Mouse (Mus musculus) macrophage (primary cell): ENCODE data around the gene Chkb. TPM values are rescaled to one million over a fixed set of nuclear protein-coding genes. Genes with fewer than 3 reads are reported as not detected.

Experiments
- H3K27ac ChIP-seq: fragments of 350-480 bp; formaldehyde crosslinking; 2 replicates; pipeline ENCODE4 v1.9.0; 2021
- H3K36me3 ChIP-seq: fragments of 350-480 bp; formaldehyde crosslinking; 2 replicates; pipeline ENCODE4 v1.9.0; 2021; ENCODE audit errors: inconsistent target
- H3K4me3 ChIP-seq: fragments of 350-480 bp; formaldehyde crosslinking; 2 replicates; pipeline ENCODE4 v1.9.0; 2021; ENCODE audit errors: inconsistent target
- H3K79me2 ChIP-seq: fragments of 350-480 bp; formaldehyde crosslinking; 2 replicates; pipeline ENCODE4 v1.9.0; 2021; ENCODE audit errors: inconsistent target
- WGBS: methylation state at CpG from one replicate; pipeline ENCODE4 v1.1.7; 2026; ENCODE audit warnings: inconsistent platforms; ENCODE audit not compliant: missing documents; 5-methylcytosine and 5-hydroxymethylcytosine counted together
- polyA plus RNA-seq: library from polyadenylated mRNA; stranded (reverse); fragments of 250-400 nt; gene quantifications from 3 replicates; pipeline ENCODE4 v1.2.4, GENCODE M21; 2018; ENCODE audit warnings: inconsistent platforms

Gene Chkb
- polyA plus RNA-seq, 1 experiment from 2014 or later: 36.7 TPM

DNA sequence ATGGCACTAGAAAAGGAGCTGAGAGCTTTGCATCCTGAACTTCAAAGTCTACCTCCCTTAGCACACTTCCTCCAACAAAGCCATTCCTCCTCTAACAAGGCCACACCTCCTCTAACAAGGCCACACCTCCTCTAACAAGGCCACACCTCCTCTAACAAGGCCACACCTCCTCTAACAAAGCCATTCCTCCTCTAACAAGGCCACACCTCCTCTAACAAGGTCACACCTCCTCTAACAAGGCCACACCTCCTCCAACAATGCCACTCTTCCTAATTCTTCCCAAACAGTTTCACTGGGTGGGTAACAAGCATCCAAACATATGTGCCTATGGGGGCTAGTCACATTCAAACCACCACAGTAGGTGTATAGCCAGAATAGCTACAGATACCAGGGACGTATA is 27.2 kb downstream of the Chkb start:
- 100% methylated on average over 1 of the region's 1 CpGs for WGBS

DNA sequence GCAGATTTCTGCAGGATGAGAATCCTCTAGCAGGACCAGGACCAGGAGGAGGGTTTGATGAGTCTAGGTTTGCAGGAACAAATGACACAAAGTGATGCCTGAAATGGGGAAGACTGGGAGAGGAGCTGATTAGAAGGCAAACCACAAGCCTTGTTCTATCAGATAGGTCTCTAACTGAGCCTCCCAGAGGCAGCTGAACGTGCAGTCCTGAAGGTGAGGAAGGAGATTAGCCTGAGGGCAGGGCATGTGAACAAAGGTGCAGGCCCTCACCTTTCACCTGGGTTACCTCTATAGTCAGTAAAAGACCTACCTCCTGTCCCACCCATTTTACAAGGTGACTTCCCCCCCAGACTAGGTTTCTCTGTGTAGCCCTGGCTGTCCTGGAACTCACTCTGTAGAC is 30.0 kb downstream of the Chkb start:
- Histone ChIP-seq H3K79me2 (no peaks in the 10 kb centered on the region), H3K4me3 (no peak overlapping the region), H3K27ac (no peak overlapping the region), H3K36me3 (no peaks in the 10 kb centered on the region)
- 89% methylated on average over 1 of the region's 1 CpGs for WGBS

More for the DNA sequence above, 27.2 kb downstream of the Chkb start:
- Histone ChIP-seq H3K4me3 (no peak overlapping the region), H3K27ac (no peak overlapping the region), H3K36me3 (no peaks in the 10 kb centered on the region), H3K79me2 (no peaks in the 10 kb centered on the region)

DNA sequence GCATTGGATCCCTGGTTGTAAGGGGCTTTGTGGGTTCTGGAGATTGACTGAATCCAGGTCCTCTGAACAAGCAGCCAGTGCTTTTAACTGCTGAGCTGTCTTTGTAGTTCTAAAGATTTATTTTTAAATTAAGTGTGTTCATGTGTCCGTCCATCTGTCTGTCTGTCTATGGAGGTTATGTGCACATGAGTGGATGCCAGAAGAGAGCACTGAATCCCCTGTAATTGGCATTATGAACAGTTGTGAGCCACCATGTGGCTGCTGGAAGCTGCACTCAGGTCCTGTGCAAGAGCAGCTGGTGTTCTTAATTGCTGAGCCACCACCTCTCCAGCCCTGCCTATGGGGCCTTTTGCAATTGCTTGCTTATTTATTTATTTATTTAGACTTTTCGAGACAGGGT is 31.6 kb downstream of the Chkb start:
- WGBS: 86% methylated on average over 2 of the region's 2 CpGs
- H3K36me3 ChIP-seq: no peaks in the 10 kb centered on the region
- no peak overlapping the region for H3K4me3 ChIP-seq
- no peak overlapping the region for H3K27ac ChIP-seq
- no peaks in the 10 kb centered on the region for H3K79me2 ChIP-seq

DNA sequence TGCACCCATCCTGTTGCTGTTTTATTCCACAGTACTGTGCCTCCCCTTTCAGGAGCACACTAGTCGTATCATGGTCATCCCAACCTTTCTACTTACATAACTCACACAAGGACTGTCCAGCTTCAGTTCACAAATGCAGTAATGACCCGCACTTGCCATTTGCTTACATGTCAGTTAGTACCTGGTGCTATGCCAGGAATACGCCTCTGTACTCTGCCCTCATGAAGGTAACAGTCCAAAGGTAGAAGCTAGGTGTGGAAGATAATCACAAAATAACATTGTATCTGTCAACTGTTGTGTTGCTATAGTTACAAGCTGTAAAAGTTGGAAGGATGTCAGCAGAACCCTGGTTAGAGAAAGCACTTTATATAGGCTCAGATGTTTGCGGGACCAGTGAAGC is 32.8 kb downstream of the Chkb start:
- no peaks in the 10 kb centered on the region for H3K79me2 ChIP-seq
- WGBS: 93% methylated on average over 4 of the region's 4 CpGs

DNA sequence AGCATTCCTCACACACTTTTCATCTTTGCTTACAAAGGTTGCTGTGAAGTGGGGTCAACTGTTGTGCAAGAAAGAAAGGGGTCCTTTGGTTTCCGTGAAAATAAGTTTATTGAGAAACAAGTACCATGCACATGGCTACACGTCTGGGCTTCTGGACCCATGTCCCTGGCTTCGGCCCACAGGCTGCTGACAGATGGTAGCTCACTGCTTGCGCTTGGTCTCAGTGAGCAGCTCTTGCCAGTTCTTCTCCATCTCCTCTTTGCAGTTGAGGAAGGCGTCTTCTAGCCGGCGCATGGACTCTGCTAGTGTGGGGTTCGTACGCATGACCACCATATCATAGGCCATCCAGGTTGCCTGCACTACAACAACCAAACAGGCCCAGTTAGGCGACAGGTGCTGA is 39.6 kb downstream of the Chkb start:
- Histone ChIP-seq H3K79me2 (no peaks in the 10 kb centered on the region), H3K27ac (no peak overlapping the region), H3K4me3 (no peak overlapping the region), H3K36me3 (no peaks in the 10 kb centered on the region)
- WGBS: 98% methylated on average over 10 of the region's 10 CpGs

More for the DNA sequence above, 32.8 kb downstream of the Chkb start:
- H3K27ac ChIP-seq: no peak overlapping the region
- H3K36me3 ChIP-seq: no peaks in the 10 kb centered on the region
- no peak overlapping the region for H3K4me3 ChIP-seq

DNA sequence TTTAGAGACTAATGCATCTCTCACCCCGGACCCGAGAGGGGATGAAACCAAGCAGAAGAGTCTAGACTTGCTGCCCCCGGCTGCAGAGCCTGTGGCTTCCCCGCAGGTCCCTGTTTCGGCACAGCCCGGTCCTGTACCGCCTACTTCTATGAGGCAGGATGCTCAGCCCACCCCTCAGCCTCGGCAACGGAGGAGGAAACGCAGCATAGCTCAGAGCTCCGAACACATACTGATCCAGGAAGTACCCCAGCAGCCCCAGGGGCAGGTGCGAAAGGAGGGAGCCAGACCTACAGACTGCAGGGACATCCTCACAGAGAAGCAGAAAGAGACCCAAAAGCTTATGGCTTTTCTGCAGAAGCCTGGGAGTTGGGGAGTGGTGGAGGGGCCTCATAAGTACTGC is 42.6 kb downstream of the Chkb start:
- WGBS: 14% methylated on average over 12 of the region's 12 CpGs

DNA sequence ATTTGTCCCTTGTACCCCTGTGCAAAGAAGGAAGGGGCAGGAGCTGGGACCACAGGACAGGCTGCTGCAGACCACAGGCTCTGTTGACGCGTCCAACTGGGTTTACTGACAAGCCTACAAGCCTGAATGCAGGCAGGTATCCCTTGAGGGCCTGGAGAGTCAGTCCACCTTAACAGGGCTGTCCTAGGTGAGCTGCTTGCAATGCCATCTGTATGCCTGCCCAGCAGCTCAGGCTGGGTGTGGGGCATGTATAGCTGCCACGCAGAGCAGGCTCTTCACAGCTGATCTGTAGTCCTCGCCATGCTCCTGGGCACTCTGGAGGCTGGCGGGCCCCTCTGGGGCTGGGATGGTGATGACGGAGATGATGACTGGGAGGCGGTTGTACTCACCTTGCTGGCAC is 45.1 kb downstream of the Chkb start, which contains the start of gene Klhdc7b:
TSS of gene Klhdc7b (plus strand) at position 301 of the 400 bp plus-strand sequence.
- Histone ChIP-seq H3K4me3 (no peak within 1 kb of the TSS), H3K36me3 (no peaks in the 10 kb centered on the region), H3K27ac (no peak within 1 kb of the TSS), H3K79me2 (no peaks in the 10 kb centered on the region)
- 92% methylated on average over 7 of the region's 7 CpGs for WGBS

More for the DNA sequence above, 42.6 kb downstream of the Chkb start:
- Histone ChIP-seq H3K36me3 (no peaks in the 10 kb centered on the region), H3K27ac (no peak overlapping the region), H3K4me3 (no peak overlapping the region), H3K79me2 (no peaks in the 10 kb centered on the region)

DNA sequence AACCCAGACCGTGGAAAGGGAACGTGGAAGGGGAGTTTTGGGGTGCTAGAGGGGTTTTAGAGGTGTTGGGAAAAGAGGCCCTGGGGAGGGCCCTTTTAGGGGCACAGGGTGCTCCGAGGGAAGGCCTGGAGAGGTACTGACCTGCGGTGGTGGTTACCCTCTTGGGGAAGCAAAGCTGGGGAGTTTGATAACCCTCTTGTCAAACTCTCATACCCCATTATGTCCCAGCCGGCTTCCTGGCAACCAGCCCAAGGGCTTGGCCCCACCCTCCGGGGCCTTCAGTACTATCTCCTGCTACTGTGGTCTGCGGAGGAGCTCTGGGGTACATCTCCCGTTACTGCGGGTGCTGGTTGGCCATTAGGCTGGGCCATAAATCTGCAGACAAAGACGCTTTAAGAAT is 50.3 kb downstream of the Chkb start:
- H3K36me3 ChIP-seq: no peaks in the 10 kb centered on the region
- no peaks in the 10 kb centered on the region for H3K79me2 ChIP-seq
- H3K4me3 ChIP-seq: no peak overlapping the region
- no peak overlapping the region for H3K27ac ChIP-seq
- WGBS: 14% methylated on average over 9 of the region's 10 CpGs

DNA sequence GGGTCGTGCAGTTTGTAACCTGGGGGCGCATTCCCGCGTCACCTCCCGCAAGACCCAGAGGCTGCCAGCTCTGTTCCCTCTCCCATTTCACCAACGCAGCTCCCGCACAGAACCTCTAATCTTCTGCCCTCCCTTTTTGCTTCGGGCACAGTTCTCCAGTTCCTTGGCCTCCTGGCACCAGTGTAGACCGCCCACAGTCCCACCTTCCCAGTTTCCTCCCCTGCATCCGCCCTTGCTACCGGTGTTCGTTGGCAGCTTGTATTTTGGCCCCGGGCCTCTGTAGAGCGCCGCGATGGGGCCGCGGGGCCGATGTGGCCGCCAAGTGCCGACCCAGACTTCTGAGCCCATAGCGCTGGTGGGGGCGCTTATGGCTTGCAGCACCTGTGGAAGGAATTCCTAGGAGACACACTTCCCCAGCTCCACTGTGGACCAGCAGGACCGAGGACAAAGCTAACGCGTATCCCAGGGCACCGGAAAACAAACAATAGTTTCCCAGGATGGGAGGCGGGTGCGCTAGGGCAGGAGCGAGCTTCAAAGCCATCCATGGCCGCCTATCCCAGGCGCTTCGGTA is 50.8 kb downstream of the Chkb start, which contains the start of gene Odf3b:
TSS of gene Odf3b (minus strand) at position 452 of the 571 bp plus-strand sequence.
- Histone ChIP-seq H3K79me2 (no peaks in the 10 kb centered on the region), H3K4me3 (no peak within 1 kb of the TSS), H3K36me3 (no peaks in the 10 kb centered on the region), H3K27ac (no peak within 1 kb of the TSS)
- 3% methylated on average over 33 of the region's 33 CpGs for WGBS

DNA sequence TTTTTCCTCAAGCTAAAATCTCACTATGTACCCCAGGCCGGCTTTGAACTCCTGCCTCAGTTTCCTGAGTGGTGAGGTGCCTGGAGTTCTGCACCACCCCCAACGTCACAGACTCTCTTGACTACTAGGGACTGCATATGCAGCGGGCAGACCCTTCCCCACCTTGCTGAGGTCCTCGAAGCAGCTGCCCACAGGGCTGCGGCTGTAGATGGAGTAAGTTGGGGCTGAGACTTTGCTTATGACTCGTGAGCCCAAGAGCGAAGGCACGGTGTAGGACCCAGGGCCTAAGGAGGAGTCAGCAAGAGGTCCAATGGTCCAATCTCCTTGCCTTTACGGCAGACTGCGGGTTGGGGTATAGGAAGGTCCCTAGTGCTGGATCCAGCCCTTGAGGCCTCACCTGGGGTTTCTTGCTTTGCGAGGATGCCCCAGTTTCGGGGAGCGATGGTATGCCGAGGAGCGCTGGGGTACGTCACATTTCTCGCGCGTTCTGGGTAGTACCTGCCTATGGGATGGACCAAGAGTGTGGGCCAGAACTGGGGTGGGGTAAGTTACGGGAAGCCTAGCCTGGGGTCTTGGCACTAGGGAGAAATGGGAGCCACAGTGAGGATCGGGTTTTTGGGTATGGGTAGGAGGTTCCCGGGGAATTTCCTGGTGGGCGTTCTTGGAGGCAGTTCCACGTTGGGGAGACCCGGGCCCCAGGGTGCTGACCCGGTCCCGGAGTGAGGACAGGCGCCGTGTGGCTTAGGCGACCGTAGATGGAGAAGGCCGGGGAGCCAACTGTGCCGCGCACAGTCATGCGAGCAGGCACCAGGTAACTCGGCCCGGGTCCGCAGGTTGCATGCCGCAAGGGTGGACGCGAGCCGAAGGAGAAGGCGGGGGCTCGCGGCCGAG is 51.5 kb downstream of the Chkb start:
- H3K4me3 ChIP-seq: no peak overlapping the region
- WGBS: 11% methylated on average over 45 of the region's 46 CpGs
- no peak overlapping the region for H3K27ac ChIP-seq
- H3K36me3 ChIP-seq: no peaks in the 10 kb centered on the region
- no peaks in the 10 kb centered on the region; the same call in 1 of the 2 replicates for H3K79me2 ChIP-seq

DNA sequence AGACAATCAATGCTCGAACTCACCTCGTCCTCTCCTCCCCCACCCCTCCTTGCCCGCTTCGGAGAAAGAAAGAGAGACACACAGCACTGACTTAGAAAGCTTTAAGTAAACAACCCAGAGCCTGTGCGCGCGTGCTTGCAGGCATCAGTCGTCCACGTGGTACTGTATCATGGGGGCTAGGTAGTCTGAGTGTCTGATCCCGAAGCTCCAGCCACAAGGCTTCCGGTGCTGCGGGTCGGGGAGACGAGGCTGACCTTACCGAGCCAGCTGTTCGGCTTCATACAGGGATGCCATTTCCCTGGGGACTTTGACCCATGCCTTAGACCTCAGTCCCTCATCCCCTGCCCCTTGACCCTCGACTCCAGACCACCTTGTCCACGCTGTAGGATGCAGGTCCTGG is 52.3 kb downstream of the Chkb start:
- Histone ChIP-seq H3K27ac (no peak overlapping the region), H3K4me3 (no peak overlapping the region), H3K36me3 (no peaks in the 10 kb centered on the region), H3K79me2 (peaks cover 5% of the 10 kb centered on the region; the same call in 1 of the 2 replicates)
- WGBS: 37% methylated on average over 18 of the region's 18 CpGs

DNA sequence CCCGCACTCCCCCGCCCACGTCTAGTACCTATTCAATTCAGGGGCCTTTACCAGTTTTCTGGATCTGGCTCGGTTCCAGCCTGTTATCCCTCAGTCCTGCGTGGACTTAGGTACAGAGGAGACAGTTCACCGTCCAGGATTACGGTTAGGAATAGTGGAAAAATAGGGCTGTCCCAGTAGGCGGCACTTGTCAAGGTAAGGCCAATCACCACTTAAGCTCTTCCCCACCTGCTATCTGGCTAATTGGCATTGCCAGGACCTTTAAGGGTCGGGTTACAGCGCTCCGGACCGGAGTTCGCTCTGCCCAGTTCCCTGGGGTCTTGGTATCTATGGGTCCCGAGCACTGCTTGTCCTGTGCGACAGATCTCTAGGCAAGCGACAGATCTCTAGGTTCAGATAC is 52.8 kb downstream of the Chkb start, which contains the start of gene Tymp:
TSS of gene Tymp (minus strand) at position 83 of the 400 bp plus-strand sequence.
- no peaks in the 10 kb centered on the region; the same call in 1 of the 2 replicates for H3K36me3 ChIP-seq
- peaks cover 7% of the 10 kb centered on the region; the same call in 1 of the 2 replicates for H3K79me2 ChIP-seq
- WGBS: 80% methylated on average over 16 of the region's 16 CpGs
- H3K27ac ChIP-seq: no peak within 1 kb of the TSS
- H3K4me3 ChIP-seq: no peak within 1 kb of the TSS
